Mouse (Mus musculus): ENCODE data around the gene Atg4d. TPM values are rescaled to one million over a fixed set of nuclear protein-coding genes. Genes with fewer than 3 reads are reported as not detected.

The Atg4d gene
- polyA plus RNA-seq, 1 experiment = 33.7 TPM

- H3K27me3 ChIP-seq (ENCODE audit: control insufficient read depth, insufficient read depth, insufficient read length) = peaks cover 35% of the 10 kb centered on the region
- H3K79me2 ChIP-seq (ENCODE audit: control insufficient read depth, insufficient read depth) = no peaks in the 10 kb centered on the region
- TF ChIP-seq MYOG (IDR thresholded peaks at IDR 0.05; ENCODE audit: control insufficient read depth, extremely low read depth, insufficient read length) (no peak), CEBPB (IDR thresholded peaks at IDR 0.05; ENCODE audit: low read depth) (no peak), MAX (IDR thresholded peaks at IDR 0.05) (no peak), CTCF (IDR thresholded peaks at IDR 0.05; ENCODE audit: control insufficient read depth, insufficient read depth, insufficient read length) (no peak), USF1 (IDR thresholded peaks at IDR 0.05; ENCODE audit: low read depth) (no peak), FOSL1 (IDR thresholded peaks at IDR 0.05; ENCODE audit: insufficient read depth, low read length, poor library complexity, severe bottlenecking) (no peak), MYOD1 (IDR thresholded peaks at IDR 0.05; ENCODE audit: control insufficient read depth, insufficient read length, low read depth) (no peak)
- no peak overlapping the region for H3ac ChIP-seq (ENCODE audit: control insufficient read depth, insufficient read length, low read depth)
- H3K36me3 ChIP-seq (ENCODE audit: control insufficient read depth, insufficient read depth) = no peaks in the 10 kb centered on the region
- no peak overlapping the region for H3K4me3 ChIP-seq (ENCODE audit: insufficient read depth, poor library complexity, severe bottlenecking)
- no peaks in the 10 kb centered on the region for H3K79me3 ChIP-seq (ENCODE audit: low read depth)
Measured at GRCm38 (mm10) chr9:21243826-21244427, 21.2 kb upstream of the Atg4d start.

- Histone ChIP-seq H3K79me3 (ENCODE audit: low read depth) (no peaks in the 10 kb centered on the region), H3K79me2 (ENCODE audit: control insufficient read depth, insufficient read depth) (no peaks in the 10 kb centered on the region), H3K27me3 (ENCODE audit: control insufficient read depth, insufficient read depth, insufficient read length) (peaks cover 35% of the 10 kb centered on the region), H3ac (ENCODE audit: control insufficient read depth, insufficient read length, low read depth) (no peak overlapping the region), H3K4me3 (ENCODE audit: insufficient read depth, poor library complexity, severe bottlenecking) (no peak overlapping the region), H3K36me3 (ENCODE audit: control insufficient read depth, insufficient read depth) (no peaks in the 10 kb centered on the region)
- no peak for TF ChIP-seq USF1 (IDR thresholded peaks at IDR 0.05; ENCODE audit: low read depth)
- TF ChIP-seq MYOD1 (IDR thresholded peaks at IDR 0.05; ENCODE audit: control insufficient read depth, insufficient read length, low read depth) = no peak
- no peak for TF ChIP-seq FOSL1 (IDR thresholded peaks at IDR 0.05; ENCODE audit: insufficient read depth, low read length, poor library complexity, severe bottlenecking)
- no peak for TF ChIP-seq MYOG (IDR thresholded peaks at IDR 0.05; ENCODE audit: control insufficient read depth, extremely low read depth, insufficient read length)
- no peak for TF ChIP-seq CEBPB (IDR thresholded peaks at IDR 0.05; ENCODE audit: low read depth)
- TF ChIP-seq MAX (IDR thresholded peaks at IDR 0.05) = no peak
- TF ChIP-seq CTCF (IDR thresholded peaks at IDR 0.05; ENCODE audit: control insufficient read depth, insufficient read depth, insufficient read length) = no peak
Measured at GRCm38 (mm10) chr9:21244428-21245112, 20.5 kb upstream of the Atg4d start.

DNA sequence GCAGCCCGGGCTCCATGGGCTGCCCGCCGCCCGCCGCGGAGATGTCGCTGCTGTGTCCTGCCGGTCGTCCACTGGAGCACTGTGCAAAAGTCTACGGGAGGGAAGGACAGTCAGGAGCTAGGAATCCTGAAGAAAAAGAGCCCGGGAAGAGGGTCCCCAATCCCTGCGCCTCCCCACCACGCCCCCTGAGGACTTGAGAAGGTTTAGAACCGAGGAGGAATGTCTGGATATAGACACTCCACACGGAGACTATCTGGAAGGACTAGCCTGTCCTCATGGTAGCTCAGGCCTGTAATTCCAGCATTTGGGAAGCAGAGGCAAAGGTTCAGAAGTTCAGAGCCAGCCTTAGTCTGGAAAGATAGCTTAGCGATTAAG lies 20.0 kb upstream of the Atg4d start:
- Histone ChIP-seq H3K4me3 (ENCODE audit: insufficient read depth, poor library complexity, severe bottlenecking) (no peak overlapping the region), H3K36me3 (ENCODE audit: control insufficient read depth, insufficient read depth) (no peaks in the 10 kb centered on the region), H3K27me3 (ENCODE audit: control insufficient read depth, insufficient read depth, insufficient read length) (peaks cover 39% of the 10 kb centered on the region), H3K79me2 (ENCODE audit: control insufficient read depth, insufficient read depth) (no peaks in the 10 kb centered on the region), H3K79me3 (ENCODE audit: low read depth) (no peaks in the 10 kb centered on the region), H3ac (ENCODE audit: control insufficient read depth, insufficient read length, low read depth) (no peak overlapping the region)
- TF ChIP-seq CEBPB (IDR thresholded peaks at IDR 0.05; ENCODE audit: low read depth) (no peak), CTCF (IDR thresholded peaks at IDR 0.05; ENCODE audit: control insufficient read depth, insufficient read depth, insufficient read length) (no peak), USF1 (IDR thresholded peaks at IDR 0.05; ENCODE audit: low read depth) (no peak), MYOD1 (IDR thresholded peaks at IDR 0.05; ENCODE audit: control insufficient read depth, insufficient read length, low read depth) (no peak)

DNA sequence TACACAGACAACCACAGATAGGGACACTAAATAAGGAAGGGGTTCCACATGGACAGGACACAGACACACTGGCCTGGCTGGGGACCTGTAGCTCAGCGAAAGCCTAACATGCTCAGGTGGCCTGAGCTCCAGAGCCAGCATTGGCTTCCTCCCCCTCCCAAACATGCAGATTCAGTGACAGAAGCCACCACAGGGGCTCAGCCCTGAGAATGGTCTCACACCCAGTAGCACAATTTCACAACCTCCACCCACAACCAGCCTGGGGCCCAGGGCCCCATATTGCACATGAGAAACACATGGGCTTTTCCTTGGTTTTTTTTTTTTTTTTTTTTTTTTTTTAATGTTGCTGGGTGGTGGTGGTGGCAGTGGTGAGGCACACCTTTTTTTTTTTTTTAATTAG lies 18.8 kb upstream of the Atg4d start:
- H3K4me3 ChIP-seq (ENCODE audit: insufficient read depth, poor library complexity, severe bottlenecking) = no peak overlapping the region
- TF ChIP-seq USF1 (IDR thresholded peaks at IDR 0.05; ENCODE audit: low read depth) = no peak
- TF ChIP-seq MYOD1 (IDR thresholded peaks at IDR 0.05; ENCODE audit: control insufficient read depth, insufficient read length, low read depth) = no peak
- TF ChIP-seq CEBPB (IDR thresholded peaks at IDR 0.05; ENCODE audit: low read depth) = no peak
- no peak for TF ChIP-seq MAX (IDR thresholded peaks at IDR 0.05)
- no peak for TF ChIP-seq FOSL1 (IDR thresholded peaks at IDR 0.05; ENCODE audit: insufficient read depth, low read length, poor library complexity, severe bottlenecking)
- no peak for TF ChIP-seq CTCF (IDR thresholded peaks at IDR 0.05; ENCODE audit: control insufficient read depth, insufficient read depth, insufficient read length)
- no peak for TF ChIP-seq MYOG (IDR thresholded peaks at IDR 0.05; ENCODE audit: control insufficient read depth, extremely low read depth, insufficient read length)
- no peaks in the 10 kb centered on the region for H3K36me3 ChIP-seq (ENCODE audit: control insufficient read depth, insufficient read depth)
- H3K79me3 ChIP-seq (ENCODE audit: low read depth) = no peaks in the 10 kb centered on the region
- H3K79me2 ChIP-seq (ENCODE audit: control insufficient read depth, insufficient read depth) = no peaks in the 10 kb centered on the region
- H3ac ChIP-seq (ENCODE audit: control insufficient read depth, insufficient read length, low read depth) = no peak overlapping the region
- peaks cover 47% of the 10 kb centered on the region for H3K27me3 ChIP-seq (ENCODE audit: control insufficient read depth, insufficient read depth, insufficient read length)

- no peaks in the 10 kb centered on the region for H3K79me2 ChIP-seq (ENCODE audit: control insufficient read depth, insufficient read depth)
- H3K4me3 ChIP-seq (ENCODE audit: insufficient read depth, poor library complexity, severe bottlenecking) = no peak within 1 kb of the TSS
- no peaks in the 10 kb centered on the region for H3K36me3 ChIP-seq (ENCODE audit: control insufficient read depth, insufficient read depth)
- H3ac ChIP-seq (ENCODE audit: control insufficient read depth, insufficient read length, low read depth) = no peak within 1 kb of the TSS
- TF ChIP-seq USF1 (IDR thresholded peaks at IDR 0.05; ENCODE audit: low read depth) = no peak
- TF ChIP-seq FOSL1 (IDR thresholded peaks at IDR 0.05; ENCODE audit: insufficient read depth, low read length, poor library complexity, severe bottlenecking) = no peak
- no peak for TF ChIP-seq CTCF (IDR thresholded peaks at IDR 0.05; ENCODE audit: control insufficient read depth, insufficient read depth, insufficient read length)
- no peak for TF ChIP-seq MYOG (IDR thresholded peaks at IDR 0.05; ENCODE audit: control insufficient read depth, extremely low read depth, insufficient read length)
- no peak for TF ChIP-seq CEBPB (IDR thresholded peaks at IDR 0.05; ENCODE audit: low read depth)
- no peak for TF ChIP-seq MAX (IDR thresholded peaks at IDR 0.05)
- TF ChIP-seq MYOD1 (IDR thresholded peaks at IDR 0.05; ENCODE audit: control insufficient read depth, insufficient read length, low read depth) = no peak
- no peaks in the 10 kb centered on the region for H3K79me3 ChIP-seq (ENCODE audit: low read depth)
- H3K27me3 ChIP-seq (ENCODE audit: control insufficient read depth, insufficient read depth, insufficient read length) = peaks cover 47% of the 10 kb centered on the region
Measured at GRCm38 (mm10) chr9:21248326-21248725, 16.8 kb upstream of the Atg4d start, which contains the start of gene S1pr5. S1pr5 (minus strand) TSS chr9:21248443.

Data from C2C12 (cell line).